Mouse (Mus musculus) bone marrow, adult 2 months (tissue): ENCODE data around the gene Arntl2.

ENCODE experiments used
- CTCF ChIP-seq: fragments of 200-500 bp; IDR thresholded peaks from 2 replicates; pipeline ENCODE4 v1.5.1; 2011; ENCODE audit warnings: low read length, control low read depth; ENCODE audit not compliant: control insufficient read depth, insufficient read depth
- POLR2A ChIP-seq: fragments of 200-500 bp; IDR thresholded peaks from 2 replicates; pipeline ENCODE4 v1.6.1; 2011; ENCODE audit warnings: low read depth, mild to moderate bottlenecking, control low read depth, low read length, borderline replicate concordance; ENCODE audit not compliant: control insufficient read depth

GRCm38 (mm10) chr6:146751671-146752070, 44.2 kb upstream of the Arntl2 start:
- no peak for TF ChIP-seq CTCF
- no peak for TF ChIP-seq POLR2A
